Mouse (Mus musculus) ES-E14 (cell line): ENCODE results near the gene Sftpd.

Experiments used
- CHD2 ChIP-seq: IDR thresholded peaks from 2 replicates; pipeline ENCODE4 v1.6.1; 2014; ENCODE audit warnings: mild to moderate bottlenecking, low read depth, low read length, inconsistent platforms
- HCFC1 ChIP-seq: IDR thresholded peaks from 2 replicates; pipeline ENCODE4 v1.6.1; 2012; ENCODE audit warnings: low read length, inconsistent platforms, borderline replicate concordance; ENCODE audit not compliant: insufficient read depth
- MAFK ChIP-seq: IDR thresholded peaks from 2 replicates; pipeline ENCODE4 v1.6.1; 2014; ENCODE audit warnings: mild to moderate bottlenecking, low read depth, low read length, inconsistent platforms; ENCODE audit not compliant: insufficient read depth
- ZC3H11A ChIP-seq: IDR thresholded peaks from 2 replicates; pipeline ENCODE4 v1.6.1; 2012; ENCODE audit warnings: low read depth, mild to moderate bottlenecking, inconsistent platforms, low read length, borderline replicate concordance
- ZNF384 ChIP-seq: IDR thresholded peaks from 2 replicates; pipeline ENCODE4 v1.6.1; 2012; ENCODE audit warnings: low read depth, low read length, inconsistent platforms

- TF ChIP-seq HCFC1 (no peak), ZC3H11A (no peak), CHD2 (no peak), MAFK (no peak), ZNF384 (no peak)
Measured at GRCm38 (mm10) chr14:41140686-41141085, 44.3 kb downstream of the Sftpd start.
